Mouse (Mus musculus) thymus, adult 2 months (tissue): ENCODE measurements around the gene Gm15217. TPM values are rescaled to one million over a fixed set of nuclear protein-coding genes. Genes with fewer than 3 reads are reported as not detected.

Experiments
- DNase-seq: peaks from one replicate; pipeline ENCODE4 v3.0.0; 2021
- H3K27ac ChIP-seq: fragments of 200-500 bp; 2 replicates; pipeline ENCODE4 v1.5.1; 2012; ENCODE audit warnings: low read length, control low read depth; ENCODE audit not compliant: control insufficient read depth, insufficient read depth
- H3K27me3 ChIP-seq: fragments of 200-500 bp; 2 replicates; pipeline ENCODE4 v1.6.1; 2012; ENCODE audit warnings: mild to moderate bottlenecking, low read length, moderate library complexity, mixed read lengths; ENCODE audit not compliant: control insufficient read depth, insufficient read depth
- H3K36me3 ChIP-seq: fragments of 200-500 bp; 2 replicates; pipeline ENCODE4 v1.6.1; 2012; ENCODE audit warnings: mild to moderate bottlenecking, low read length, moderate library complexity; ENCODE audit not compliant: control insufficient read depth, insufficient read depth
- H3K4me1 ChIP-seq: fragments of 200-500 bp; replicated peaks from 2 replicates; pipeline ENCODE4 v1.6.1; 2012; ENCODE audit warnings: low read length; ENCODE audit not compliant: control insufficient read depth, insufficient read depth
- H3K4me3 ChIP-seq: fragments of 200-500 bp; 2 replicates; pipeline ENCODE4 v1.5.1; 2012; ENCODE audit warnings: mild to moderate bottlenecking, low read length, control low read depth, moderate library complexity; ENCODE audit not compliant: control insufficient read depth, insufficient read depth
- CTCF ChIP-seq: fragments of 200-500 bp; IDR thresholded peaks from 2 replicates; pipeline ENCODE4 v1.5.1; 2012; ENCODE audit warnings: mild to moderate bottlenecking, control low read depth, low read length, moderate library complexity, borderline replicate concordance; ENCODE audit not compliant: control insufficient read depth, poor library complexity, insufficient read depth; ENCODE audit errors: extremely low read depth
- POLR2A ChIP-seq: fragments of 200-500 bp; IDR thresholded peaks from 2 replicates; pipeline ENCODE4 v1.6.1; 2012; ENCODE audit warnings: mild to moderate bottlenecking, low read length, control low read depth, moderate library complexity; ENCODE audit not compliant: control insufficient read depth, poor library complexity, insufficient read depth; ENCODE audit errors: extremely low read depth
- WGBS: fragments of 180-500 bp; shearing (Covaris S2); methylation state at CpG from one replicate; pipeline ENCODE4 v1.1.7; 2018; 5-methylcytosine and 5-hydroxymethylcytosine counted together
- polyA plus RNA-seq: library from polyadenylated mRNA; depleted of rRNA; stranded (reverse); fragments of >200 nt; gene quantifications from 2 replicates; pipeline ENCODE4 v1.2.3, GENCODE M21; 2012; rRNA removed

The Gm15217 gene
- polyA plus RNA-seq, 1 experiment: not detected

GRCm38 (mm10) chr14:46430231-46430630, 51.0 kb downstream of the Gm15217 start:
- Histone ChIP-seq H3K27ac (no peak overlapping the region), H3K36me3 (no peaks in the 10 kb centered on the region), H3K27me3 (no peaks in the 10 kb centered on the region), H3K4me1 (no peaks in the 10 kb centered on the region), H3K4me3 (no peak overlapping the region)
- no peak for TF ChIP-seq POLR2A
- no peak for TF ChIP-seq CTCF
- DNase-seq: no peak
- 94% methylated on average over 5 of the region's 5 CpGs for WGBS

Other genes with a start within 250 kb of the Gm15217 start
- 5.0 and 12.2 TPM in 2 replicates for gene Bmp4, start 11.3 kb downstream of the Gm15217 start, polyA plus RNA-seq